Mouse (Mus musculus): ENCODE measurements around the gene Fam24a. TPM values are rescaled to one million over a fixed set of nuclear protein-coding genes. Genes with fewer than 3 reads are reported as not detected.

Fam24a gene
- total and polyA plus RNA-seq, 2 experiments from 2014 or later, result not detected

DNA sequence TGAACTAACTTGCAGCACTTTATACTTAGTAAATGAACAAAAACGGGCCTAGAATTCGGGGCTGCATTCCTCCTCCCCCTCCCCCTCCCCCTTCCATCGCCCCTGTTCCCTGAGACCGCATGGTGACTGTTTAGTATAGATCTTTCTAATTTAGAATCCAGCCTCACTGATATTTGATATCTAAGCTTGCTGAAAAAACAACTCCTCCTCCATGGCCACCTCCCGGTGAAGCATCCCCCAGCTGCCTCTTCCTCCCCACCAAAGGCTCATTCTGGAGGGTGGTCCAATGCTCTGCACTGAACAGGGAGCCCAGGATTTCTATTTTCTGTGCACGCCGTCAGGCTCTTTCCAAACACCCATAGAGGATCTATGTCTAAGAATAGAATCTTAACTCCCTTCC is 15.3 kb upstream of the Fam24a start:
- Histone ChIP-seq H3K9ac (replicated peaks; ENCODE audit: low read length, poor library complexity, severe bottlenecking) (no peak overlapping the region), H3K27me3 (ENCODE audit: insufficient read depth, low read length) (no peaks in the 10 kb centered on the region), H3K4me1 (ENCODE audit: insufficient read depth, low read length) (no peaks in the 10 kb centered on the region), H3K36me3 (ENCODE audit: insufficient read depth, low read length) (no peaks in the 10 kb centered on the region), H3K27ac (ENCODE audit: low read depth, low read length) (no peak overlapping the region), H3K4me2 (ENCODE audit: low read depth, low read length, poor library complexity, severe bottlenecking) (no peak overlapping the region), H3K4me3 (ENCODE audit: low read depth, low read length) (no peak overlapping the region), H3K9me3 (ENCODE audit: low read length) (no peaks in the 10 kb centered on the region)
- WGBS, result 88% methylated on average over 5 of the region's 7 CpGs
- ATAC-seq (ENCODE audit: low FRiP score) (no peak), DNase-seq (ENCODE audit: low spot score) (no peak)
- TF ChIP-seq CTCF (IDR thresholded peaks at IDR 0.05), result no peak

DNA sequence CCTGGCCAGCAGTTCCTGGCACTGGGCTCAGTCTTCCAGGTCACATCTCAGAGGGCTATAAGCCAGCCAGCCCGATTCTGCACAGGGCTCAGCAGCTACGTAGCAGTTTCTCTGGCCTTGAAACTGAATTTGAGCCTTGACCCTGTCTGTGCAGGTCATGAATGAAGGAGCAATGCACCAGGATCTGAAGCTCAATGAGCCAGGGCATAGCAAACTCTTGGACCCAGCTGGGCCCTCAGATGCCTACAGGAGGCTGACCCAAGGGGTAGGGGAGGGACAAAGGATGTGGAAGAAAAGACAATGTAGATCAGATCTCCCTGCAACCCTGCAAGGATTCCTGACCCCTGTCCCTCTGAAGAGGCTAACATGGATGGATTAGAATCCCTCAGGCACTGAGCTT is 11.5 kb upstream of the Fam24a start, which contains the start of gene Cuzd1:
TSS of gene Cuzd1 (minus strand) at position 101 of the 400 bp plus-strand sequence.
- H3K36me3 ChIP-seq (ENCODE audit: insufficient read depth, low read length), result no peaks in the 10 kb centered on the region
- no peak within 1 kb of the TSS for H3K9ac ChIP-seq (replicated peaks; ENCODE audit: low read length, poor library complexity, severe bottlenecking)
- H3K27ac ChIP-seq (ENCODE audit: low read depth, low read length), result no peak within 1 kb of the TSS
- no peaks in the 10 kb centered on the region for H3K9me3 ChIP-seq (ENCODE audit: low read length)
- no peaks in the 10 kb centered on the region for H3K4me1 ChIP-seq (ENCODE audit: insufficient read depth, low read length)
- WGBS, result 81% methylated on average over 2 of the region's 2 CpGs
- no peak within 1 kb of the TSS for H3K4me3 ChIP-seq (ENCODE audit: low read depth, low read length)
- no peak within 1 kb of the TSS for H3K4me2 ChIP-seq (ENCODE audit: low read depth, low read length, poor library complexity, severe bottlenecking)
- DNase-seq (ENCODE audit: low spot score) (no peak), ATAC-seq (ENCODE audit: low FRiP score) (no peak)
- H3K27me3 ChIP-seq (ENCODE audit: insufficient read depth, low read length), result no peaks in the 10 kb centered on the region
- TF ChIP-seq CTCF (IDR thresholded peaks at IDR 0.05), result no peak

DNA sequence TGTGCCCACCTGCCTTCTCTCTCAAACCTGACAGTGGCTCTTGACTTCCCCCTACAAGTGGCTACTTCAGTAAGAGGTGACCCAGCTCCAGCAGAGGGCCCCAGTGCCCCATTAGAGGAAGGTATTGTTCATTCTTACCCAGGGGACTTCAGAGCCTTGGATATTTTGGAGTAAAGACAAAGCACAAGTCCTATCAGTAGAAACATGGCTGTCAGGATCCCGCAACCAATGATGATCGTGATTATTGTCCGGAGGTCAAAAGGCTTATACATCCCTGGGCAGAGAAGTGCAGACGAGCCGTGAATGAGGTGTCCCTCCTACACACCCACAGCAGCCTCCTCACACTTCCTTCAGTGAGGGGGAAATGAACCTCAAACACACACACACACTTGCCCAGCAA is 6.6 kb upstream of the Fam24a start:
- H3K27me3 ChIP-seq (ENCODE audit: insufficient read depth, low read length), result no peaks in the 10 kb centered on the region
- H3K4me1 ChIP-seq (ENCODE audit: insufficient read depth, low read length), result no peaks in the 10 kb centered on the region
- H3K4me2 ChIP-seq (ENCODE audit: low read depth, low read length, poor library complexity, severe bottlenecking), result no peak overlapping the region
- DNase-seq (ENCODE audit: low spot score) (no peak), ATAC-seq (ENCODE audit: low FRiP score) (no peak)
- TF ChIP-seq CTCF (IDR thresholded peaks at IDR 0.05), result no peak
- H3K9ac ChIP-seq (replicated peaks; ENCODE audit: low read length, poor library complexity, severe bottlenecking), result no peak overlapping the region
- H3K36me3 ChIP-seq (ENCODE audit: insufficient read depth, low read length), result no peaks in the 10 kb centered on the region
- H3K27ac ChIP-seq (ENCODE audit: low read depth, low read length), result no peak overlapping the region
- no peak overlapping the region for H3K4me3 ChIP-seq (ENCODE audit: low read depth, low read length)
- WGBS, result 89% methylated on average over 5 of the region's 5 CpGs
- H3K9me3 ChIP-seq (ENCODE audit: low read length), result no peaks in the 10 kb centered on the region

DNA sequence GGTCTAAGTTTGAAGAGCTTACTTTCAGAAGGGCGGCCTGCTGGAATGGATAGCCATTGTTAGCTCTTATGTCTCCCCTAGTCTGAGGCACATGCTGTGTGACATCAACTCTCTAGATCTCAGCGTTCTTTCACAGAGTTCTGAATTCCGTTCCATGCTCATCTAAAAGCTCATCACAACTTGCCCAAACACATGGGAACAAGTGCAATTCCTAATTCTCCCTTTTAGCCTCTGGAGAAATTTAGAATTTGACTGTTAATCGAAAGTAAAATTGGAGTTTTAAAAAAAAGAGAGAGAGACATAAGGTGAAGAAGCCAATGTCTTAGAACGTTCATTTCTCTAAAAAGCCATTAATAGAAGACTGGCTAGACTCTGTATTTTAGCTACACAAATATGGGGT is 4.2 kb upstream of the Fam24a start, which contains the start of gene Fam24b:
TSS of gene Fam24b (minus strand) at position 101 of the 400 bp plus-strand sequence.
- H3K4me3 ChIP-seq (ENCODE audit: low read depth, low read length), result no peak within 1 kb of the TSS
- no peaks in the 10 kb centered on the region for H3K36me3 ChIP-seq (ENCODE audit: insufficient read depth, low read length)
- DNase-seq (ENCODE audit: low spot score) (no peak), ATAC-seq (ENCODE audit: low FRiP score) (no peak)
- H3K4me1 ChIP-seq (ENCODE audit: insufficient read depth, low read length), result no peaks in the 10 kb centered on the region
- no peak within 1 kb of the TSS for H3K27ac ChIP-seq (ENCODE audit: low read depth, low read length)
- H3K27me3 ChIP-seq (ENCODE audit: insufficient read depth, low read length), result no peaks in the 10 kb centered on the region
- no peaks in the 10 kb centered on the region for H3K9me3 ChIP-seq (ENCODE audit: low read length)
- no peak within 1 kb of the TSS for H3K4me2 ChIP-seq (ENCODE audit: low read depth, low read length, poor library complexity, severe bottlenecking)
- no peak for TF ChIP-seq CTCF (IDR thresholded peaks at IDR 0.05)
- H3K9ac ChIP-seq (replicated peaks; ENCODE audit: low read length, poor library complexity, severe bottlenecking), result no peak within 1 kb of the TSS
- 88% methylated on average over 5 of the region's 5 CpGs for WGBS

DNA sequence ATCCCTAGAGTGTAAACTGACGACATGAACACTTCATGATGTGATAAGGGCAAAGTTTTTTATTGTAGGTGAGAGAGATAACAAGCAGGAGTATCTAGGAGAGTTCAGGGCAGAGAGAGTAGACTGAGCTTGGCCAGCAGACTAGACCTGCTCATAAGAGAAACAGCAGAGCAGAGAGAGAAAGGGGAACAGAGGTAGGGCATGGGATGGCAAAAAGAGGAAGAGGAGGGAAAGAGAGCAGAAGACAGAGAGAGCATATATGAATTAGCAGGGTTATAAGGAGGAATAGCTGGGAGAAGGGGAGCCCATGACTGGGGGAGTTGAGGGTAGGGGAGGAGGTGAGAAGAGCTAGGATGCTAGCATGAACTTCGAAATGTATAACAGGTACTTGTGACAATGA is 2.0 kb upstream of the Fam24a start:
- Histone ChIP-seq H3K27me3 (ENCODE audit: insufficient read depth, low read length) (no peaks in the 10 kb centered on the region), H3K27ac (ENCODE audit: low read depth, low read length) (no peak overlapping the region), H3K4me3 (ENCODE audit: low read depth, low read length) (no peak overlapping the region), H3K9ac (replicated peaks; ENCODE audit: low read length, poor library complexity, severe bottlenecking) (no peak overlapping the region), H3K4me2 (ENCODE audit: low read depth, low read length, poor library complexity, severe bottlenecking) (no peak overlapping the region), H3K36me3 (ENCODE audit: insufficient read depth, low read length) (no peaks in the 10 kb centered on the region), H3K9me3 (ENCODE audit: low read length) (no peaks in the 10 kb centered on the region), H3K4me1 (ENCODE audit: insufficient read depth, low read length) (no peaks in the 10 kb centered on the region)
- DNase-seq (ENCODE audit: low spot score), result no peak
- ATAC-seq (ENCODE audit: low FRiP score), result no peak
- TF ChIP-seq CTCF (IDR thresholded peaks at IDR 0.05), result no peak
- 77% methylated on average over 2 of the region's 2 CpGs for WGBS

DNA sequence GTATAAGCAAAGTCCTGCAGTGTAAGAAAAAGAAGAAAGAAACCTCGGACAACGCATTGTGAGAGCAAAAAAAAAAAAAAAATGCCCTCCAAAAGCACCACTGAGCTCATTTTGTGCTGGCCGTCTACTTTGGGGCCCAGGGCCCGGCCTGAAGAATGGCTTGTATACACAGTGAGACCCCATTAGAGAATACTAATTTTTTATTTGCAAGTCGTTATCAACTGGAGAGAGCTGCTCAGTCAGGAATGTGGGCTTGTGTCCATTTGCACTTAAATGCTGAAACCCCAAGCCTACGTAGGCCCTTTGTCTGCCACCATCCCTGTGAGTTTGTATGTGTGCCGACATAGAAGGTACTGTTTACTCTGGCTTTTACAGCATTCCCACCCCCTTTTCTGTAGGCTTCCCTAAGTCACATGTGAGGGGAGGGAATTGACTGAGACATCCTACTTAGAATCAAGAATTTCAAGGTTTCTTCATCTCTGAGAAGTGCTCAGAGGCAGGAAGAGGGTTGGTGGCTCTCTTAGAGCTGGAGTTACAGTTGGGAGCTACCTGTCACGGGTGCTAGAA is 3.9 kb downstream of the Fam24a start:
- no peak for DNase-seq (ENCODE audit: low spot score)
- WGBS, result 41% methylated on average over 8 of the region's 8 CpGs
- Histone ChIP-seq H3K9ac (replicated peaks; ENCODE audit: low read length, poor library complexity, severe bottlenecking) (no peak overlapping the region), H3K9me3 (ENCODE audit: low read length) (no peaks in the 10 kb centered on the region), H3K27ac (ENCODE audit: low read depth, low read length) (no peak overlapping the region), H3K27me3 (ENCODE audit: insufficient read depth, low read length) (no peaks in the 10 kb centered on the region), H3K36me3 (ENCODE audit: insufficient read depth, low read length) (peaks cover 15% of the 10 kb centered on the region), H3K4me3 (ENCODE audit: low read depth, low read length) (no peak overlapping the region), H3K4me1 (ENCODE audit: insufficient read depth, low read length) (no peaks in the 10 kb centered on the region), H3K4me2 (ENCODE audit: low read depth, low read length, poor library complexity, severe bottlenecking) (no peak overlapping the region)
- TF ChIP-seq CTCF (IDR thresholded peaks at IDR 0.05), result no peak
- no peak for ATAC-seq (ENCODE audit: low FRiP score)

Data from midbrain, postnatal 0 days (tissue).